Mouse (Mus musculus) left cerebral cortex, postnatal 36 days (tissue): Measurements from ENCODE around the gene Pck1. TPM values are rescaled to one million over a fixed set of nuclear protein-coding genes. Genes with fewer than 3 reads are reported as not detected.
"Not testable (repeated sequence)": the region's sequence is repeated elsewhere in the genome, so short reads cannot be mapped to it uniquely, and the experiment has no call there.

Experiments
- DNase-seq, 2 experiments: peaks; one replicate each; pipeline ENCODE4 v3.0.0; 2021 to 2022; ENCODE audit warnings: low spot score in 2 of 2, mixed read lengths in 1 of 2
- intact Hi-C: fragments of 180-260 bp; cut with DNase I; formaldehyde crosslinking; loops from one replicate; pipeline ENCODE4 v1.15.1; 2025
- total RNA-seq, 2 experiments: library from RNA; stranded (reverse); gene quantifications; 2 replicates each; pipeline ENCODE4 v1.2.3; 2021

The Pck1 gene
- total RNA-seq, result not detected

DNA sequence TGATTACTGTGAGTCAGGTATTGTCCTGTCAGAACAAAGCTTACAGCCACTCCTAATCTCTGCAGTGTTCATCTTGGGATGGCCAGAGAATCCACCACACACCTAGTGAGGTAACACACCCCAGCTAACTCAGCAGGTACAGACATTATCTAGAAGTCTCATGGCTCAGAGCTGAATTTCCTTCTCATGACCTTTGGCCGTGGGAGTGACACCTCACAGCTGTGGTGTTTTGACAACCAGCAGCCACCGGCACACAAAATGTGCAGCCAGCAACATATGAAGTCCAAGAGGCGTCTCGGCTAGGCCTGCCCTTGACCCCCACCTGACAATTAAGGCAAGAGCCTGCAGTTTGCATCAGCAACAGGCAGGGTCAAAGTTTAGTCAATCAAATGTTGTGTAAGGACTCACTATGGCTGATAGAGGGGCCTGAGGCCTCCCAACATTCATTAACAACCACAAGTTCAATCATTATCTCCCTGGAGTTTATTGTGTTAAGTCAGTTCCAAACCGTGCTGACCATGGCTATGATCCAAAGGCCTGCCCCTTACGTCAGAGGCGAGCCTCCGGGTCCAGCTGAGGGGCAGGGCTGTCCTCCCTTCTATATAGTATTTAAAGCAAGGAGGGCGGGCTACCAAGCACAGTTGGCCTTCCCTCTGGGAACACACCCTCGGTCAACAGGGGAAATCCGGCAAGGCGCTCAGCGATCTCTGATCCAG, at the start of gene Pck1:
Gene Pck1, plus strand, starts transcription at position 613 of the 716 bp plus-strand sequence.
- intact Hi-C loops, result no loop called here
- no peak for DNase-seq

DNA sequence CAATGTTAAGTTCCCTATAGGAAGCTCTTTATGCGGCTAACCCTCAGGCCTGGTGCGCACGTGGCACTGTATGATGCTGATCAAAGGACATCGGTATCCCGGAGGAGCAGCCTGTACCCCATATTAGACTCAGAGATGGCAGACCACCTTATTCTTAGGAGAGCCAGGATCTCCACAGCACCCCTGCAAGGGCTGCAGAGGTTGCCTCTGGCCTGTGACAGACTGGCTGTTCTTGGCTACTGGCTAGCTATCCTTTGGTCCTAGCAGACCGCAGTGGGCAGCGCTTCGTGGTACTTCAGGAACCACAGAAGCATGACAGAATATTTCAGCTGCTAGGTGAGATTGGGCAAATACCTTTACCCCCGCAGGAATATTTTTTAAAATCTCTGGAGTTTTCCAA, 46.4 kb upstream of the Pck1 start:
- no peak for DNase-seq
- intact Hi-C loops, result loop anchor here (2.0 to 10.0 kb wide), 2 partner anchors 198 to 456 kb away; no protein-coding TSS in a partner anchor

DNA sequence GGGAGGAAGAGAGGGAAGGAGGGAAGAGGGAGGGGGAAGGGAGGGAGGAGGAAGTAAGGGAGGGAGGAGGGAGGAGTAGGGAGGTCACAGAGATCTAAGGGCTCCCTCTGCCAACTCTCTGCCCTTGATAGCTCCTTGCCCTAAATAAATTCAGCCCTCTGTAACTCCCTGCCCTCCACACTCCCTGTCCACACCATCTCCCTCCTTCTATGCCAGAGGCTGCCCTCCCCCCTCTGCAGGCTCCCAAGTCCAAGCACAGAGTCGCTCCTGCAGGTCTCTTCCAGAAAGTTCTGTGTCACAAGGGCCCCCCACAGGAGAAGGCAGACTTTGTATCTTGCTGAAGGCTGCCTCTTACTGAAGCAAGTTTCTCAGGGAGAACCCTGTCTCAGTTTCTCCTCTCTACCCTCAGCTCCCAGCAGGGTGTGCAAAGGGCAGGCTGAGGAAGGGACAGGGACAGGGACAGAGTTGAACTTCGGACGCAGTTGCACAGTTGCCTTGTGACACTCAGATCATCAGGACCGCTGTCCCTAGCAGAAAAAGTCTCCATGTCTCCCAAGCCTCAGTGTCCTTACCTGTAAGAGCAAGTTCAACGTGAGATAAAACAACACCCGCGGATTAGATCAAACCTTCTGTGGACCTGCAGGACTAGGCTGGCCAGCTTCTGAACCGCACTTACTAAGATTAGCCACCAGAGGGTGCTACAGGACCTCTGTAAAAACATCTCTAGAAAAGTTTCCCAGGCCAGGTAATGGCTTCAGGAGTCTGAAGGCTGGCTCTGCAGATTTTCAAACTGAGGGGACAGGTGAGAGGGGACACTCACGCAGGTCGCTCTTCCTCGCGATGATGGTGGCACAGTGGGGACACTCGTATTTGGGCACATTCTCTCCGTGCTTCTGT, 45.7 kb upstream of the Pck1 start:
- intact Hi-C loops, result loop anchor here (1.0 to 10.0 kb wide), 3 partner anchors 77 to 456 kb away; no protein-coding TSS in a partner anchor
- peak; percentile 39 to 57 for DNase-seq

DNA sequence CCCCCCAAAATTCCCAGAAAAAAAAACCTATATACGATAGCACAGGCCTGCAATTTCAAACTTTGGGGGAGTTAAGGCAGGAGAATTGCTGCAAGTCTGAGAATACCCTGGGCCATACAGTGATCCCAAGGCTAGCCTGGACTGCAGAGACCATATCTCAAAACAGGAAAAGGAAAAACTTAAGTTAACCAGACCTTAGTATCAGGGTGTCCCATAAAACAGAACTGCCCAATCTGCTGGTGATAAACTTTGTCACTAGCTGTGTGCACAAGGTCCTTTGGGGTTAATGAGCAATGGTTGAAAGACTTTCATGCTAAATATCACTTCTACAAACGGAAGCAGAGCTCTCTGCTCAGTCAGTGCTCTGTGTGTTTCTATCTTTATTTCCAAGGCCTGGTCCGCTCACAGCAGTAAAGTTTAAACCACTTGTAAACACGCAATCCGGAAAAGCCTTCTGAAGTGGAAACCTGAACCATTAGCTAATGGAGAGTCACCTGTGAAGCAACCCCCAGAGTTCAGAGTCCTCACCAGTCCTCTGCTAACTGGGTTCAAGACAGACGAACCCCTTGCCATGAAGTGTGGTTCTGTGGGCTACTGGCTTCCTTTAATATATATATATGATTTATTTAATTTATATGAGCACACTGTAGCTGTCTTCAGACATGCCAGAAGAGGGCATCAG, 44.2 kb upstream of the Pck1 start:
- no peak for DNase-seq
- intact Hi-C loops, result loop anchor here (10.0 kb wide), 1 partner anchor 196 kb away; no protein-coding TSS in a partner anchor

DNA sequence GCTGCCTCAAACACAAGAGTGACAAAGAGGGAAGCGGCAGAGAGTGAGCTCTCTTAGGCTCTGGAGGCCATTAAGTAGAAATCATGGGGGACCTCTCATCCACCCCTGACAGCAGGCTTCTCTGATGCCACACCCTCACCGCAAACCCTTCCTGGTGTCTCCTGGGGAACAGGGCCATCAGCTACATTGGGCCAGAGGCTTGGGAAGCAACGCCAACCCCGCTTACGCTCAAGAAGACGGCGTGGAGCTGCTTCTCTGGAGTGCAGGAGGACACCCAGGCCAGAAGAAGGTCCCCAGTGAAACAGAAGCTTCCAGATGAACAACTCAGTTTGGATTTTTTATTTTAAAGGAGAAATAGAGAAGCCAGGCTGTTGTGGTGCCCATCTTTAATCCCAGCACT, 43.3 kb upstream of the Pck1 start:
- intact Hi-C loops, result loop anchor here (10.0 kb wide), 1 partner anchor 195 kb away; no protein-coding TSS in a partner anchor

DNA sequence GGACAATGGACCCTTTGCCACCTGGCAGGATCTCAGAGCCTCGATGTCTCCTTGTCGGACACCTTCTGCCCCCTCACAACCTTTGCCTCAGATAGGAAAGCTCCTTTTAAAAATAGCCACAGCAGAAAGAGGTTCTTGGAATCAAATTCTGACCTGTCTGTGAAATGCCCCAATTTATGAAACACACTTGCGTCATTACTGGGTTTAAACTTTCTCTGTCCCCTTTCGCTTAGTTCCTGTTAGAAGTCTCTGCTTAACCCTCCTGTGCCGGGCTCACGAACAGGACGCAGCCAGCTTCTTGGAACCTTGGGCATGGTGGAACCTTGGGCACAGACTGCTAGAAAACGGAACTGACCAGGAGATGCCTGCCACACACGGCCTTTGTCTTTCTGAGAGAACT, 42.3 kb upstream of the Pck1 start:
- intact Hi-C loops, result no loop called here
- no peak for DNase-seq

More for the DNA sequence above, 43.3 kb upstream of the Pck1 start:
- DNase-seq, result no peak

DNA sequence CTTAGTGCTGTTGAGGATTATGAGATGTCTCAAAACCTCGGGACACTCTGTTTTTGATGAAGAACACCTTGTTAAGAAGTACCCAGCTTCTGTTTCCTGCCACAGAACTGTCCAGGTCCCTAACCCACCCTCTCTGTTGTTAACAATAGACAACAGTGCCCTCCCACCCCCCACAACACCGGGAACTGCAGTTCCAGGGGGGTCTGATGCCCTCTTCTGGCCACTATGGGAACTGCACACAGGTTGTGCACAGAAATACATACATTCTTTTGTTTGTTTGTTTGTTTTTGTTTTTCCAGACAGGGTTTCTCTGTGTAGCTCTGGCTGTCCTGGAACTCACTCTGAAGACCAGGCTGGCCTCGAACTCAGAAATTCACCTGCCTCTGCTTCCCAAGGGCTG, 39.1 kb upstream of the Pck1 start:
- DNase-seq, intact Hi-C loops: not testable (repeated sequence)

DNA sequence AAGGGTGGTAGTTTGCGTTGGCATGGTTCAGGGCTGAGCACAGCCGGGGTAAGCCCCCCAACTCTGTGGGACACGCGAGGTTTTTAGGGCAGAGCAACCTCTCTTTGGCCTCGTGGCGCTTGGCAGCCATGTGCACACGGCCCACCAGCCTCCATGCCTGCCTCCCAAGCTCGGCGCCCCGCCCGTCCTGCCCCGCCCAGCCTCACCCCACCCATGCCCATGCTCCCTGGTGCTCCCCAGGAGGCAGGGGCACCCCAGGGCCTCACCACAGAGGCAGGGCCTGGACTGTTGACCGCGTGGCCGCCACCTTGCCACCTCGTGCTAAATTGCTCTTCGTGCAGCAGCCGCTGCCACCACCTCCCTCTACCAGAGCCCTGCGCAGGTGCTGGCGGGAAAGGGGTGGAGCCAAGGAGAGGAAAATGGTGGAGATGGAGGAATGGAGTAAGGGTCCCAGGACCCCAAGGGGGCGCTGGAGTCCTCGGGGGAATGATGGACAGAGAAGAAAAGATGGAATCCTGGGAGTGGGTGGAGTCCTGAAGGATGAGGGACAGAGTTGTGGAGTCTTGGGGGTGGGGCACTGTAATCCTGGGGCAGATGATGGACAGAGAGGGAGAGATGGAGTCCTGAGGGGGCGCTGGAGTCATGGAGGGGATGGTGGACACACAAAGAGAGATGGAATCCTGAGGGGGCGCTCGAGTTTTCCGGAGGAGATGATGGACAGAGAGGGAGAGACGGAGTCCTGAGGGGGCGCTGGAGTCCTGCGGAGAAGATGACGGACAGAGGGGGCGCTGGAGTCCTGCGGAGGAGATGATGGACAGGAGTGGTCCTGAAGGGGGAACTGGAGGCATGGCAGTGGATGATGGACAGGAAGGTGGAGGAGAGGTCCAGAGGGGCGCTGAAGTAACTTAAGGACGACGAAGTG, 33.6 kb upstream of the Pck1 start, which contains the start of gene Ctcfl:
Gene Ctcfl, minus strand, starts transcription at position 503 of the 922 bp plus-strand sequence.
- intact Hi-C loops, result no loop called here
- no peak for DNase-seq

DNA sequence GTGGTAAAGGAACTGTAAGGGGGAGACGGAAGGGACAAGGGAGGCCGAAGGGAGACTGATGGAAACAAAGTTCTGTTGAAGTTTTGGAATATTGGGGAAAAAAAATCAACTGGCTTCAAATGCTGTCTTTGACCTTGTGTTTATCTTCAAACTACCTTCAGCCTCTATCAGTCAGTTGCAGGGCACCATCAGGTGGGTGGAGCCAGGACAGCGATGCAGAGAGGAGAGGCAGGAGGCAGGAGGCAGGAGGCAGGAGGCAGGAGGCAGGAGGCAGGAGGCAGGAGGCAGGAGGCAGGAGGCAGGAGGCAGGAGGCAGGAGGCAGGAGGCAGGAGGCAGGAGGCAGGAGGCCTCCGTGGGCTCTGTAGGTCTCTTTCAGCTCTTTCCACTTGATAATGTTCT, 32.7 kb upstream of the Pck1 start:
- DNase-seq, intact Hi-C loops: not testable (repeated sequence)

DNA sequence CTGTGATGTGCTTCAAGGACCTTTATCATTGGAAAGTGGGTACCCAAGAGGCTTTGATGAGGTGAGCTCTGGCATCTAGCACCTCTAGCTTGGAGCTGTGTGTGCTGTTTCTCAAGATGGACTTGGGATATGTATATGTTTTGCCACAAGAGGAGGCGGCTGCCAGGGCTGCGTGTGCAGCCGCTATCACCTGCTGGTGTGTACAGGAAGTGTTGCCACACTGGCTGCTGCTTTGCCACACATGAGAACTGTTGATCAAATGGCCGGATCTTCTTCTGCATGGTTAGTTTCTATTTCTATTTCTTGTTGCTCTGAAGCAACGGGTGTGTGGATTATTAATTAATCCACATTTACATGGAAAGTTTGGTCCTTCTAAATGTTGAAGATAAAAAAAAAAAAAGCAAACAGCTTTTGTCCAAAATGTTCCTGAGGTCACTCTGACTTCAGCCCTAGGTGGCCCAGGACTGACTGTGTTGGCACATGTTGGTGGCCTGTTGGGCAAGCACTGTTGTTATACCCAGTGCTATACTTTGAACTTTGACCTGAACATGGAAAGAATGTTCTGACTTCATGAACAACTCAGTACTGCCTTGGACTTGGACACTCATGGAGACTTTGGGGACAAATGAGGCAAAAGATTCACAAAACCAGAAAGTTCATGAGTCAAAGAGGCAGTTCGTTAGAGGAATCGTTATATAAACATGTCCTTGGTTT, 28.7 kb upstream of the Pck1 start:
- intact Hi-C loops, result no loop called here
- DNase-seq, result no peak

DNA sequence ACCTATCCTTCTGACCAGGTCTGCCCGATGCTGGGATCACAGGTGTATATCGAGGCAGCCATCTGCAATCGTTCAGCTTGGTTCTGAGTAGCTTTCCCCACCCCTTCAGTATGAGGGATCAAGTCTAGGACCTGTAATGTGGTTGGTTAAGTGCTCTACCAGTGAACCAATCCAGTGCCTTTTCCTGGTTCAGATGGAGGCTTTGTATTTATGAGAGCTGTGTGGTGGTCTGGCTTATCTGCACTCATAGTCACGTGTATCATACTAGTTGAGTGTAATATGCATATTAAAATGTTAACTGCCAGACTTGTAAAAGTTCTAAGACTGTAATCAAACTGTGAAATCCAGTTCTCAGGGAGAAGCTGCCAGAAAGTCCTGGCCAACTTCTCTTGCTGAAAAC, 26.5 kb upstream of the Pck1 start:
- no peak for DNase-seq
- intact Hi-C loops, result no loop called here

DNA sequence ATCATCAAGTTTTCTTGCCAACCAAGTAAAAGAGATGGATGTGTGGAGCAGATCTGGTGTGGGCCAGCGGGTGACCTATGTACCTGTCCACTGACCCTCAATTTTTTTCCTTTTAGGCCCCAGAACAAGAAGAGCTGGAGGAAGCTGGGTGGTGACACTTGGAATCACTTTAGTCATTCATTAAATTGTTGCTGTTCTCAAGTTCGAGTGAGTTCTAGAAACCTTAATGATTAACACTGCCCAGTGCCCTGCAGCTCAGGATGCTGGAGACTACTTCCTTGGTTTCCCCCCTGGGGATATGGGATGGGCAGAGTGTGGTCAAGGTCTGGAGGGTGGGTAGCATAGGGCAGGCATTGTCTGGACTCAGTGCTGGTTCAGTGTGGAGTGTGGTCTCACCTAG, 23.7 kb upstream of the Pck1 start:
- intact Hi-C loops, result no loop called here
- DNase-seq, result no peak

DNA sequence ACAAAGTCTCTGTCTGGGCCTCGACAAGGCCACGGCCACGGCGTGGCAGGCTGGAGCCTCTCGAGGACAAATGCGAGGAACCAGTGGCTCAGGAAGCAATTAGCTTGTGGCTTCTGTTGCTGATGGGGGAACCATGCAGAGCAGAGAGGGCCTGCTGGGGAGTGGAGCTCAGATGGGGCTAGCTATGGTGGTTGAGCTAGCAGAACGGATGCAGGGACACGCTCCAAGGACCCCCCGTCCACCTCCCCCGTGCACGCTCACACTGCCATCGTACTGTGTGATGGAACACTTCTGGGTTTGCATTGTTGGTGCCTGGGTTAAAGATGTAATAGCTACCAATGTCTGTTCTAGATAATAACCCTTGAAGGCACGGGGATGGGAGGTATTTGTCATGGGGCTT, 20.6 kb upstream of the Pck1 start:
- no peak for DNase-seq
- intact Hi-C loops, result no loop called here

DNA sequence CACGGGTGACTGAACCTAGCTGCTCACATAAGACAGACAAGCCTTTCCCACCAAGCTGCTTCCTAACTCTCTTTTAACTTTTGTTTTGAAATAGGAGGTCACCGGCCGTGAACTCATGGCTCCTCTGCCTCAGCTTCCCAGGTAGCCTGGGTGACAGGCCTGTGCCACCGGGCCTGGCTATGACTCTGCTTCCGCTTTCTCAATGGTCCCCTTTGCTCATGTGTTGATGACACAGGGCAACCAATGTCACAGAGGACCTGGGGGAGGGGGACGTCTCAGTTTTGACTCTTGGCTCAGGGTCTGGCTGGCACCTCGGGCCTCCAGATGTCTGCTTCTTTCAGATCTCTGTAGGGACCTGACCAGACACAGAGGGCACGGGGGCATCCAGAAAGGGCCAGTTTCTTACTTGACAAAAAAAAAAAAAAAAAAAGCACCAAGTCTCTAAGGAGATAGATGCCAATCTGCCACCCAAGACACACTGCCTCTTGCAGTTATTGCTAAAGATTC, 20.0 kb upstream of the Pck1 start:
- intact Hi-C loops, result no loop called here
- DNase-seq, result no peak

DNA sequence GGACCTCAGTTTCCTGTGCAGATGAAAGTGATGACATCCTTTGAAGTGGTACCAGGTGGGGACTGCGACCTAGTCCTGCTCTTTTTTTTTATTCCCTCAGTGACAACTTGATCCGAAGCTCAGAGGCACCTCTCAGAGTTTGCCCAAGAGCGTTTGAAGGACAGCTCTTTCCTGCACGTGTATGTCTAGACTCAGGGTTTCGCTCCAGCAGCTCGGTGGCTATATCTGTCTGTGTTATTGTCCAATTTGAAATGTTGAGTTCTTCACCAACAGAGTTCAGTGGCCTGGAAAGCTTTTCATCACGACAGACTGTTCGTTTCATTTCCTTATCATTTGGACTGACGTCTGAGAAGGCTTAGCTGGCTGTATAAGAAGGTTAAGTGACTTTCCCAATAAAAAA, 18.2 kb upstream of the Pck1 start:
- intact Hi-C loops, result no loop called here
- no peak for DNase-seq

DNA sequence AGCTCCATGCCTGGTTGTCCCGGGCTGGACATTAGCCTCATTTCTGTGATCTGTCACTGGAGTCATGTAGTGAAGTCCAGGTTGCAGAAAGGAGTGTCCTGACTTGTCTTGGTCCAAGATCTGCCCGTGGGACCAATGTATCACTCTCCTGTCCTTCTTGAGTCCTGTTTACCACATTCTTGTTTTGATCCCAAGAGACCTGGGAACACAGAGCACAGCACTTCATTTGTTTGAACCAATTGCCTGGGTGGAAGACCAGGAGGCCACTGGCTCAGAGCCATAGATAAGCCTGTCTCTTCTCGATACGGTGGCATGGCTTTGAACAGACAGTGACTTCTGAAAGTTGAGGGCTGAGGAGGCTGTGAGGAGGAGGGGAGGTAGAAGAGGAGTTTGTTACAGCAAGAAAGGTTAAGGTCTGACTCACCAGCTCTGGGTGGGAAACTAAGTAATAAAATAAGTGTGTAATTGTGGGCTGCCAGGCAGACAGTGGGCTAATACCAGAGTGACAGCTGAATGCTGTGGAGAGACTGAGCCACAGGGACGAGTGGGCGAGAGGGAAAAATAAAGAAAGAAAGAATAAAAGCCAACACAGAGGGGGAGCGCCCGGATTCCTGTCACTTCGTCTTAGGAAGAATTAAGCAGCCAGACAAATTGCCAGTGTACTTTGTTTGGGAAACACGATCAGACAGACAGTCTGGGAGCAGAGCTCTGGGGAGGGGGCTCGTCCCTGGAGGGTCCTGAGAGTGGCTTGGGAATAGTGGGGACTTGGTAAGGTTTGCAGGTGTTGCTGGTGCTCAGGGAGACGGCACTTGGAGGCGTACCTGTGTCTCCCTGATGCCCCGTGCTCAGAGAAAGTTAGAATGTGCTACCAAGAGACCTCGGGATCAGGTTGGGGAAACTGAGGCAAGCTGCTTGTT, 14.3 kb upstream of the Pck1 start:
- intact Hi-C loops, result no loop called here
- DNase-seq, result no peak

DNA sequence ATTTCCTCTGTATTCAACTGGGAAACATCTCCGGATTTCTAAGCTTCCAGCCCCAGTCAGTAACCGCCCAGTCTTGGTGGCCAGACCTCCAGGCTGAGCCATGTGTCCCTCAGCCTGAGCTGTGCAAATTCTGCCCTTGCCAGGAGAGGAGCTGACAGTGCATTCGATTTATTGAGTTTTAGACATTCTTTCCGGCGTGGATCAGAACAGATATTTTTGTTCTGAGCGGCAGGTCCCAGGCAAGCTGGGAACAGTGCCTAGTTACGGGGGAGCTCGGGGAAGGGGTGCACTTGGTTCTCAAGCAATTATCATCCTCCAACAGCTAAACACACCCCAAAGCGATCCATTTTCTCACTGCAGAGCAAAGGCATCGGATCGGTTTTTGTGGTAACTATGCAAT, 9.2 kb upstream of the Pck1 start:
- DNase-seq, result peak in 1 of 2 experiments; percentile 14
- intact Hi-C loops, result no loop called here
